Mouse (Mus musculus): ENCODE data around the gene Thnsl1.

DNA sequence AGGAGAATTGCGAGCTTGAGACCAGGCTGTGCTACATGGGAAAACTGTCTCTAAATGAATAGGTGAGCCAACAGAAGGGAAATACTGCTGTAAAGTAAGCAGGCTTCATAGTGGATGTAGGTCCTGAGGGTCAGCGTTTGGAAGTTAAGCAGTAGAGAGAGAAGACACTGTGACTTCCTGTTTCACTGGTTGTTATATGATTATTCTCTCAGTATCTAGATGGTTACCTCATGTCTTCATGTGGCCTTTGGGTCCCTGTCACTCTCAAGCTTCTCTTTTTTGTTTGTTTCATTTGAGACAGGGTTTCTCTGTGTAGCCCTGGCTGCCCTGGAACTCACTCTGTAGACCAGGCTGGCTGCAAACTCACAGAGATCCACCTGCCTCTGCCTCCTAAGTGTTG lies 9.8 kb downstream of the Thnsl1 start:
- TF ChIP-seq CTCF (IDR thresholded peaks at IDR 0.05) (no peak), EP300 (IDR thresholded peaks at IDR 0.05) (no peak)

Measured in lung, postnatal 0 days (tissue).